Comparison of ENCODE assay signal across 27 mouse cellular contexts in the genomic region with DNA sequence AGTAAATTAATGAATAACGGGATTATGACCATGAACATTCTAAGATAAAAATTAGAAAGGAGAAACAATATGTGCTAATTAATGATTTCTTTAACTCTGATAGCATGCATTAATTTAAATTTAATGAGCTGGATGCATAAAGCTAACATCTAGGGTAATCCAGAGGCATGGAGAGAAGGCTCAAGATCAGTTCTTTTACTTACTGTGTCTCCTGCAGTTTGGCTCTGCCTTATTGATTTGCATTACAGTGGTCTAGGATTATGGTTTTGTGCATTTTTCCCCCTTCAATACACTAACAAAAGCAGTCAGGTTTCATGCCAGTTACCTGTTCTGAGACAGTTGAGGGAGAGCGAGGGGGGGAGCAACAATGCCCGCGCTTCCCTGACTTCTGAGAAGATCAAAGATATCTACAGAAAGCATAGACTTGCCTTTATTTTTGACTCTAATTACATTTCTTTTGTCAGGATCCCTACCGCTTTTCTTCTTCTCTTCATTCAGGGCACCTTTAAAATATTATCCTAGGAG.
DNase-seq lines count a peak whose midpoint lies in the region; ATAC-seq and TF ChIP-seq lines count a peak whose summit lies in the region.
"Had no signal": no experiment of that assay in that cellular context is flagged by ENCODE, and none has a peak within 500 bp of the region (broad histone marks: within the 10 kb centered on the region; RNA-seq: fewer than 3 reads in every experiment).

No protein-coding gene starts in this region.

- TF ChIP-seq POLR2A in lung, adult 2 months (IDR thresholded peaks at IDR 0.05; ENCODE audit: borderline replicate concordance, extremely low read depth, low read depth, low read length) = no peak

- no peak overlapping the region for H3K9ac ChIP-seq in hindbrain, postnatal 0 days (replicated peaks; ENCODE audit: low read length)
- H3K9ac ChIP-seq in midbrain, embryonic 14.5 days (replicated peaks; ENCODE audit: low read length) = no peak overlapping the region
- H3K9ac ChIP-seq in midbrain, embryonic 11.5 days (ENCODE audit: low read length) = no peak overlapping the region
- H3K9ac ChIP-seq in forebrain, postnatal 0 days = no peak overlapping the region
- H3K9ac ChIP-seq: embryonic facial prominence, embryonic 12.5 days; heart, embryonic 13.5 days; liver, embryonic 12.5 days; liver, postnatal 0 days; neural tube, embryonic 15.5 days had no signal

- TF ChIP-seq CTCF in hindbrain, postnatal 0 days (IDR thresholded peaks at IDR 0.05; ENCODE audit: low read depth) = no peak
- TF ChIP-seq CTCF in forebrain, postnatal 0 days (IDR thresholded peaks at IDR 0.05; ENCODE audit: low read depth) = no peak
- no peak for TF ChIP-seq CTCF in lung, adult 2 months (IDR thresholded peaks at IDR 0.05; ENCODE audit: insufficient read depth, low read length)

- WGBS in hindbrain, postnatal 0 days = 57% methylated on average over 5 of the region's 5 CpGs
- 79% methylated on average over 5 of the region's 5 CpGs for WGBS in hindbrain, embryonic 10.5 days
- 43% methylated on average over 5 of the region's 5 CpGs for WGBS in midbrain, embryonic 14.5 days
- WGBS in midbrain, embryonic 11.5 days = 79% methylated on average over 5 of the region's 5 CpGs
- 31% methylated on average over 5 of the region's 5 CpGs for WGBS in forebrain, postnatal 0 days
- WGBS in lung, adult 2 months = 94% methylated on average over 5 of the region's 5 CpGs

- ATAC-seq in hindbrain, postnatal 0 days = peak; percentile 28; the same call in 1 of the 2 replicates
- peak; percentile 46; the same call in 1 of the 2 replicates for ATAC-seq in midbrain, embryonic 14.5 days (ENCODE audit: low FRiP score, low TSS enrichment)
- ATAC-seq in midbrain, embryonic 11.5 days (ENCODE audit: low FRiP score) = no peak
- peak; percentile 29 for ATAC-seq in forebrain, postnatal 0 days
- ATAC-seq: intestine, embryonic 16.5 days; liver, embryonic 12.5 days; liver, postnatal 0 days; lung, postnatal 0 days; Patski had no signal

- H3K27ac ChIP-seq in hindbrain, postnatal 0 days = peak overlapping the region; percentile 65
- H3K27ac ChIP-seq in hindbrain, embryonic 10.5 days = no peak overlapping the region
- H3K27ac ChIP-seq in midbrain, embryonic 14.5 days (replicated peaks; ENCODE audit: low read depth, low read length) = no peak overlapping the region
- no peak overlapping the region for H3K27ac ChIP-seq in midbrain, embryonic 11.5 days (ENCODE audit: low read depth, low read length)
- H3K27ac ChIP-seq in forebrain, postnatal 0 days (ENCODE audit: low read depth, low read length) = no peak overlapping the region
- H3K27ac ChIP-seq: embryonic facial prominence, embryonic 12.5 days; heart, adult 2 months; heart, embryonic 13.5 days; liver, embryonic 12.5 days; neural tube, embryonic 15.5 days; stomach, postnatal 0 days had no signal

- no peak overlapping the region for H3K4me2 ChIP-seq in hindbrain, postnatal 0 days (ENCODE audit: low read depth, low read length)
- no peak overlapping the region for H3K4me2 ChIP-seq in midbrain, embryonic 14.5 days (ENCODE audit: low read length)
- H3K4me2 ChIP-seq in midbrain, embryonic 11.5 days = no peak overlapping the region
- no peak overlapping the region for H3K4me2 ChIP-seq in forebrain, postnatal 0 days (ENCODE audit: low read depth)
- H3K4me2 ChIP-seq: embryonic facial prominence, embryonic 12.5 days; heart, embryonic 13.5 days; liver, embryonic 12.5 days; neural tube, embryonic 15.5 days had no signal

- H3K9me3 ChIP-seq in hindbrain, postnatal 0 days (ENCODE audit: low read length) = no peaks in the 10 kb centered on the region
- H3K9me3 ChIP-seq in hindbrain, embryonic 10.5 days = no peaks in the 10 kb centered on the region
- H3K9me3 ChIP-seq in midbrain, embryonic 14.5 days (ENCODE audit: control insufficient read depth, low read length) = no peaks in the 10 kb centered on the region
- H3K9me3 ChIP-seq in midbrain, embryonic 11.5 days (ENCODE audit: control insufficient read depth, low read length) = no peaks in the 10 kb centered on the region
- H3K9me3 ChIP-seq in forebrain, postnatal 0 days (ENCODE audit: low read length) = no peaks in the 10 kb centered on the region
- H3K9me3 ChIP-seq: embryonic facial prominence, embryonic 12.5 days; heart, embryonic 13.5 days; liver, embryonic 12.5 days; neural tube, embryonic 15.5 days had no signal

- H3K36me3 ChIP-seq in hindbrain, postnatal 0 days (ENCODE audit: insufficient read depth, low read length) = no peaks in the 10 kb centered on the region
- H3K36me3 ChIP-seq in hindbrain, embryonic 10.5 days = no peaks in the 10 kb centered on the region
- no peaks in the 10 kb centered on the region for H3K36me3 ChIP-seq in midbrain, embryonic 14.5 days (ENCODE audit: control insufficient read depth, insufficient read depth, low read length)
- no peaks in the 10 kb centered on the region for H3K36me3 ChIP-seq in midbrain, embryonic 11.5 days (ENCODE audit: control insufficient read depth, insufficient read depth, low read length)
- no peaks in the 10 kb centered on the region for H3K36me3 ChIP-seq in forebrain, postnatal 0 days (ENCODE audit: insufficient read depth)
- H3K36me3 ChIP-seq: embryonic facial prominence, embryonic 12.5 days; heart, embryonic 13.5 days; liver, embryonic 12.5 days had no signal

- DNase-seq in hindbrain, postnatal 0 days (ENCODE audit: low spot score) = no peak
- no peak for DNase-seq in hindbrain, embryonic 10.5 days (ENCODE audit: low spot score)
- DNase-seq in midbrain, embryonic 14.5 days = peak; percentile 52
- DNase-seq in midbrain, embryonic 11.5 days (ENCODE audit: low spot score, missing footprints) = no peak
- DNase-seq in forebrain, postnatal 0 days = no peak
- DNase-seq in lung, adult 2 months = no peak
- no peak for DNase-seq in heart, adult 8-10 months (ENCODE audit: low spot score)
- DNase-seq: adrenal gland, postnatal 14 days; embryo, embryonic 11 days; heart, adult 2 months; heart, postnatal 10 days; kidney, adult 9 months; kidney, postnatal 14 days; left cerebral cortex, postnatal 4 days; liver, postnatal 0 days; lung, postnatal 4 days; thymus, adult 18-20 months; thymus, postnatal 25 days had no signal

- no peaks in the 10 kb centered on the region for H3K27me3 ChIP-seq in hindbrain, postnatal 0 days (ENCODE audit: insufficient read depth, low read length)
- no peaks in the 10 kb centered on the region for H3K27me3 ChIP-seq in hindbrain, embryonic 10.5 days (ENCODE audit: insufficient read depth, poor library complexity, severe bottlenecking)
- no peaks in the 10 kb centered on the region for H3K27me3 ChIP-seq in midbrain, embryonic 14.5 days (ENCODE audit: control insufficient read depth, insufficient read depth, low read length)
- no peaks in the 10 kb centered on the region for H3K27me3 ChIP-seq in midbrain, embryonic 11.5 days (ENCODE audit: control insufficient read depth, insufficient read depth, low read length)
- H3K27me3 ChIP-seq in forebrain, postnatal 0 days (ENCODE audit: insufficient read depth, low read length) = no peaks in the 10 kb centered on the region
- H3K27me3 ChIP-seq: embryonic facial prominence, embryonic 12.5 days; heart, embryonic 13.5 days; liver, embryonic 12.5 days; neural tube, embryonic 15.5 days; Patski had no signal

- no peaks in the 10 kb centered on the region for H3K4me1 ChIP-seq in hindbrain, postnatal 0 days (ENCODE audit: insufficient read depth, low read length)
- 0 out of 2 replicates have a peak, but pooled peaks cover 2% of the 10 kb centered on the region for H3K4me1 ChIP-seq in hindbrain, embryonic 10.5 days (replicated peaks)
- peaks cover 12% of the 10 kb centered on the region for H3K4me1 ChIP-seq in midbrain, embryonic 14.5 days (ENCODE audit: control insufficient read depth, insufficient read depth, low read length)
- H3K4me1 ChIP-seq in midbrain, embryonic 11.5 days (ENCODE audit: control insufficient read depth, insufficient read depth, low read length) = no peaks in the 10 kb centered on the region
- no peaks in the 10 kb centered on the region for H3K4me1 ChIP-seq in forebrain, postnatal 0 days (ENCODE audit: insufficient read depth)
- H3K4me1 ChIP-seq in lung, adult 2 months (ENCODE audit: control insufficient read depth, insufficient read depth, low read length) = no peaks in the 10 kb centered on the region
- H3K4me1 ChIP-seq: embryonic facial prominence, embryonic 12.5 days; heart, embryonic 13.5 days; liver, embryonic 12.5 days; neural tube, embryonic 15.5 days had no signal

- H3K4me3 ChIP-seq in hindbrain, postnatal 0 days (ENCODE audit: low read length) = no peak overlapping the region
- H3K4me3 ChIP-seq in hindbrain, embryonic 10.5 days = no peak overlapping the region
- no peak overlapping the region for H3K4me3 ChIP-seq in midbrain, embryonic 14.5 days (replicated peaks; ENCODE audit: low read depth, low read length)
- no peak overlapping the region for H3K4me3 ChIP-seq in midbrain, embryonic 11.5 days (ENCODE audit: low read depth, low read length)
- H3K4me3 ChIP-seq in forebrain, postnatal 0 days (ENCODE audit: low read depth, low read length) = no peak overlapping the region
- H3K4me3 ChIP-seq in lung, adult 2 months (replicated peaks; ENCODE audit: extremely low read depth, low read depth, low read length) = no peak overlapping the region
- H3K4me3 ChIP-seq: embryonic facial prominence, embryonic 12.5 days; heart, adult 2 months; heart, embryonic 13.5 days; liver, embryonic 12.5 days; megakaryocyte, embryonic 14.5 days; neural tube, embryonic 15.5 days had no signal
